Mouse (Mus musculus) WW6 (cell line): Measurements from ENCODE around the gene Aqp3.

ENCODE experiments used
- DNase-seq: peaks from one replicate; pipeline ENCODE4 v3.0.0-alpha.2; 2013; ENCODE audit warnings: low read depth, low spot score

Aqp3 gene

GRCm38 (mm10) chr4:41097871-41098576 lies at the start of gene Aqp3:
Gene Aqp3, minus strand, starts transcription at chr4:41098183.
- no peak for DNase-seq

- DNase-seq = no peak
Measured at GRCm38 (mm10) chr4:41142601-41143000, 44.6 kb upstream of the Aqp3 start.

- DNase-seq = no peak
Measured at GRCm38 (mm10) chr4:41140174-41140875, 42.3 kb upstream of the Aqp3 start.

- no peak for DNase-seq
Measured at GRCm38 (mm10) chr4:41136811-41137210, 38.8 kb upstream of the Aqp3 start.

GRCm38 (mm10) chr4:41136454-41136805 lies 38.4 kb upstream of the Aqp3 start:
- no peak for DNase-seq

- no peak for DNase-seq
Measured at GRCm38 (mm10) chr4:41135711-41136453, 37.9 kb upstream of the Aqp3 start, which contains the start of gene Ube2r2. Gene Ube2r2, plus strand, starts transcription at chr4:41135743.

GRCm38 (mm10) chr4:41134935-41135710 lies 37.1 kb upstream of the Aqp3 start:
- DNase-seq = peak; percentile 67

GRCm38 (mm10) chr4:41133529-41134291 lies 35.7 kb upstream of the Aqp3 start:
- no peak for DNase-seq

GRCm38 (mm10) chr4:41132471-41132870 lies 34.5 kb upstream of the Aqp3 start:
- no peak for DNase-seq

- no peak for DNase-seq
Measured at GRCm38 (mm10) chr4:41129836-41130235, 31.9 kb upstream of the Aqp3 start.

GRCm38 (mm10) chr4:41129406-41129805 lies 31.4 kb upstream of the Aqp3 start:
- DNase-seq = no peak

GRCm38 (mm10) chr4:41124180-41124951 lies 26.4 kb upstream of the Aqp3 start, which contains the start of gene Nol6:
Gene Nol6, minus strand, starts transcription at chr4:41124455.
- peak; percentile 99 for DNase-seq

- DNase-seq = no peak
Measured at GRCm38 (mm10) chr4:41118706-41119292, 20.8 kb upstream of the Aqp3 start.

- DNase-seq = no peak
Measured at GRCm38 (mm10) chr4:41116817-41117216, 18.8 kb upstream of the Aqp3 start.

- DNase-seq = no peak
Measured at GRCm38 (mm10) chr4:41115793-41116192, 17.8 kb upstream of the Aqp3 start.

GRCm38 (mm10) chr4:41115074-41115473 lies 17.1 kb upstream of the Aqp3 start:
- DNase-seq = no peak

GRCm38 (mm10) chr4:41114358-41115070 lies 16.5 kb upstream of the Aqp3 start:
- no peak for DNase-seq

- no peak for DNase-seq
Measured at GRCm38 (mm10) chr4:41108717-41109425, 10.9 kb upstream of the Aqp3 start.
